ENCODE assay signal across 25 mouse cellular contexts in genomic region chr7:133132702-133133101, GRCm38 (mm10). TPM values are rescaled to one million over a fixed set of nuclear protein-coding genes. Genes with fewer than 3 reads are reported as not detected.
DNase-seq lines count a peak whose midpoint lies in the region; ATAC-seq and TF ChIP-seq lines count a peak whose summit lies in the region.
"Had no signal": no experiment of that assay in that cellular context is flagged by ENCODE, and none has a peak within 500 bp of the region (broad histone marks: within the 10 kb centered on the region; RNA-seq: fewer than 3 reads in every experiment).

No protein-coding gene starts in this region.

- H3ac ChIP-seq in C2C12 (ENCODE audit: control insufficient read depth, insufficient read length, low read depth) = no peak overlapping the region

- no peaks in the 10 kb centered on the region for H3K27me3 ChIP-seq in C2C12 (ENCODE audit: control insufficient read depth, insufficient read depth, insufficient read length)
- H3K27me3 ChIP-seq in heart, embryonic 10.5 days (ENCODE audit: insufficient read depth, poor library complexity, severe bottlenecking) = no peaks in the 10 kb centered on the region
- H3K27me3 ChIP-seq: embryonic facial prominence, embryonic 13.5 days; embryonic facial prominence, embryonic 15.5 days; forebrain, embryonic 12.5 days had no signal

- H3K4me1 ChIP-seq in heart, embryonic 10.5 days = no peaks in the 10 kb centered on the region
- H3K4me1 ChIP-seq: embryonic facial prominence, embryonic 13.5 days; embryonic facial prominence, embryonic 15.5 days; forebrain, embryonic 10.5 days; forebrain, embryonic 12.5 days had no signal

- no peak overlapping the region for H3K4me3 ChIP-seq in C2C12 (ENCODE audit: insufficient read depth, poor library complexity, severe bottlenecking)
- H3K4me3 ChIP-seq in heart, embryonic 10.5 days = no peak overlapping the region
- H3K4me3 ChIP-seq: embryonic facial prominence, embryonic 13.5 days; embryonic facial prominence, embryonic 15.5 days; erythroblast, embryonic 14.5 days; forebrain, embryonic 10.5 days; forebrain, embryonic 12.5 days had no signal

- no peak for ATAC-seq in frontal cortex, adult (ENCODE audit: low TSS enrichment)
- ATAC-seq: forebrain, embryonic 14.5 days; forebrain, embryonic 16.5 days had no signal

- H3K9me3 ChIP-seq in heart, embryonic 10.5 days = no peaks in the 10 kb centered on the region

- peak; percentile 51 to 52 for DNase-seq in adrenal gland, adult (ENCODE audit: inconsistent age in 2 of 2, low spot score in 1 of 2)
- no peak for DNase-seq in adrenal gland, adult 18-20 months (ENCODE audit: low spot score in 2 of 2)
- peak; percentile 16 for DNase-seq in adrenal gland, postnatal 25 days
- no peak for DNase-seq in adrenal gland, postnatal 14 days
- DNase-seq in 3134 (ENCODE audit: extremely low read depth, insufficient read length, low spot score) = peak; percentile 30
- DNase-seq in heart, embryonic 10.5 days (ENCODE audit: low spot score) = no peak
- DNase-seq: B cell, adult 2 months; cerebellum, adult 11 months; cerebellum, adult 18-20 months; cerebellum, adult 8-10 months; cerebellum, adult 9-11 months; cerebellum, postnatal 14 days; cerebellum, postnatal 36 days; embryo, embryonic 11 days had no signal

- no peak overlapping the region for H3K27ac ChIP-seq in heart, embryonic 10.5 days
- H3K27ac ChIP-seq: embryonic facial prominence, embryonic 13.5 days; embryonic facial prominence, embryonic 15.5 days; forebrain, embryonic 10.5 days; forebrain, embryonic 12.5 days had no signal

- no peaks in the 10 kb centered on the region for H3K79me3 ChIP-seq in C2C12 (ENCODE audit: low read depth)

- no peaks in the 10 kb centered on the region for H3K36me3 ChIP-seq in C2C12 (ENCODE audit: control insufficient read depth, insufficient read depth)
- H3K36me3 ChIP-seq in heart, embryonic 10.5 days = no peaks in the 10 kb centered on the region
- H3K36me3 ChIP-seq: embryonic facial prominence, embryonic 13.5 days; embryonic facial prominence, embryonic 15.5 days; forebrain, embryonic 10.5 days; forebrain, embryonic 12.5 days had no signal

- H3K79me2 ChIP-seq in C2C12 (ENCODE audit: control insufficient read depth, insufficient read depth) = no peaks in the 10 kb centered on the region

- 87% methylated on average over 5 of the region's 5 CpGs for WGBS in heart, embryonic 10.5 days

- no peak for TF ChIP-seq CTCF in C2C12 (IDR thresholded peaks at IDR 0.05; ENCODE audit: control insufficient read depth, insufficient read depth, insufficient read length)

TF ChIP-seq in C2C12, 6 proteins besides CTCF, POLR2A, EP300 and RAD21:
- TF ChIP-seq MAX (IDR thresholded peaks at IDR 0.05) (peak; percentile 30), MYOG (IDR thresholded peaks at IDR 0.05; ENCODE audit: control insufficient read depth, extremely low read depth, insufficient read length) (no peak), FOSL1 (IDR thresholded peaks at IDR 0.05; ENCODE audit: insufficient read depth, low read length, poor library complexity, severe bottlenecking) (peak; percentile 70)

RNA-seq across cellular contexts. Expression of gene Ctbp2, which starts 8.5 kb away (rescaled TPM):
- 10 to 100 TPM; 53.0 to 60.3 TPM for total RNA-seq in adrenal gland, adult 18-20 months (2021)
- 69.9 and 80.6 TPM in 2 replicates for total RNA-seq in adrenal gland, postnatal 25 days (2021)
- total RNA-seq in adrenal gland, postnatal 14 days (2021) = 63.2 and 70.6 TPM in 2 replicates
- 43.2 TPM for polyA plus RNA-seq in C2C12 (2012; fragmentation: generic; extraction: Trizol)
- 60.1 and 75.7 TPM in 2 replicates for polyA plus RNA-seq in heart, embryonic 10.5 days (2016; fragmentation: Nextera tagmentation; extraction: Ambion mirVana)

RNA-seq across cellular contexts. Expression of gene Fgfr2, which starts 9.6 kb away (rescaled TPM):
- total RNA-seq in adrenal gland, adult 18-20 months (2021) = 100 to 1,000 TPM; 294 to 308 TPM
- 181 and 186 TPM in 2 replicates for total RNA-seq in adrenal gland, postnatal 25 days (2021)
- 192 and 227 TPM in 2 replicates for total RNA-seq in adrenal gland, postnatal 14 days (2021)
- polyA plus RNA-seq in C2C12 (2012; fragmentation: generic; extraction: Trizol) = 1.7 TPM
- 23.6 and 46.6 TPM in 2 replicates for polyA plus RNA-seq in heart, embryonic 10.5 days (2016; fragmentation: Nextera tagmentation; extraction: Ambion mirVana)
- total RNA-seq: common myeloid progenitor, adult 5-6 weeks; MEL had no signal
- polyA plus RNA-seq: erythroblast, embryonic 14.5 days had no signal

Comparison
In these comparisons a context has a peak if more than half of its experiments do, and no peak if none do; other contexts are left out.
1. DNase-seq: peak in adrenal gland, adult (2 of 2), adrenal gland, postnatal 25 days (single experiment) and 3134 (single experiment); none in adrenal gland, adult 18-20 months (0 of 2), adrenal gland, postnatal 14 days (single experiment) and heart, embryonic 10.5 days (single experiment).